Mouse (Mus musculus) MEL (cell line): ENCODE measurements around the gene Gpt2. TPM values are rescaled to one million over a fixed set of nuclear protein-coding genes. Genes with fewer than 3 reads are reported as not detected.

Source experiments
- DNase-seq: peaks from one replicate; pipeline ENCODE4 v3.0.0; 2011; ENCODE audit warnings: low read depth, low spot score
- H3K27ac ChIP-seq: 2 replicates; pipeline ENCODE4 v1.5.1; 2012; ENCODE audit warnings: low read depth, mild to moderate bottlenecking, control low read depth, low read length, moderate library complexity; ENCODE audit not compliant: control insufficient read depth
- H3K27me3 ChIP-seq, 2 experiments: fragments of 150-350 bp in 1 of 2; sonication (generic) in 1 of 2; 2 replicates each; pipeline ENCODE4 v1.6.1; 2012; ENCODE audit warnings: low read length in 2 of 2, mild to moderate bottlenecking in 2 of 2, improper control_type of control experiment in 1 of 2, moderate library complexity in 1 of 2; ENCODE audit not compliant: insufficient read depth in 2 of 2, control insufficient read depth in 1 of 2
- H3K36me3 ChIP-seq, 2 experiments: 2 replicates each; pipeline ENCODE4 v1.6.1; 2012 to 2014; ENCODE audit warnings: low read length in 2 of 2, improper control_type of control experiment in 1 of 2, inconsistent platforms in 1 of 2, mild to moderate bottlenecking in 1 of 2; ENCODE audit not compliant: insufficient read depth in 2 of 2, control insufficient read depth in 1 of 2
- H3K4me1 ChIP-seq, 2 experiments: fragments of 150-350 bp in 1 of 2; sonication (generic) in 1 of 2; 2 replicates each; pipeline ENCODE4 v1.6.1; 2012; ENCODE audit warnings: low read length in 2 of 2, improper control_type of control experiment in 1 of 2, mild to moderate bottlenecking in 1 of 2; ENCODE audit not compliant: insufficient read depth in 2 of 2, control insufficient read depth in 1 of 2
- H3K4me3 ChIP-seq, 2 experiments: fragments of 150-350 bp in 1 of 2; sonication (generic) in 1 of 2; 2 replicates each; pipeline ENCODE4 v1.5.1; 2012; ENCODE audit warnings: low read depth in 2 of 2, low read length in 2 of 2, mild to moderate bottlenecking in 2 of 2, moderate library complexity in 2 of 2, control low read depth in 1 of 2, improper control_type of control experiment in 1 of 2; ENCODE audit not compliant: control insufficient read depth in 1 of 2, insufficient read depth in 1 of 2
- H3K79me2 ChIP-seq: 2 replicates; pipeline ENCODE4 v1.6.1; 2012; ENCODE audit warnings: mild to moderate bottlenecking, low read length, moderate library complexity; ENCODE audit not compliant: control insufficient read depth, poor library complexity, insufficient read depth
- H3K9ac ChIP-seq: 2 replicates; pipeline ENCODE4 v1.6.1; 2012; ENCODE audit warnings: low read depth, mild to moderate bottlenecking, control low read depth, low read length, moderate library complexity; ENCODE audit not compliant: control insufficient read depth, poor library complexity, severe bottlenecking
- H3K9me3 ChIP-seq: fragments of 150-350 bp; sonication (generic); replicated peaks from 2 replicates; pipeline ENCODE4 v1.6.1; 2012; ENCODE audit warnings: mild to moderate bottlenecking, low read length, improper control_type of control experiment, moderate library complexity; ENCODE audit not compliant: insufficient read depth
- CHD2 ChIP-seq: IDR thresholded peaks from 2 replicates; pipeline ENCODE4 v1.6.1; 2011; ENCODE audit warnings: low read length, improper control_type of control experiment
- ELF1 ChIP-seq: IDR thresholded peaks from 2 replicates; pipeline ENCODE4 v1.6.1; 2014; ENCODE audit warnings: low read depth, mild to moderate bottlenecking, inconsistent platforms, low read length, improper control_type of control experiment, moderate library complexity
- EP300 ChIP-seq, 2 experiments: IDR thresholded peaks; 2 replicates each; pipeline ENCODE4 v1.6.1; 2011; ENCODE audit warnings: improper control_type of control experiment in 2 of 2, low read length in 2 of 2, low read depth in 1 of 2, mild to moderate bottlenecking in 1 of 2
- GATA1 ChIP-seq: IDR thresholded peaks from 2 replicates; pipeline ENCODE4 v1.6.1; 2011; ENCODE audit warnings: low read depth, low read length, improper control_type of control experiment
- JUND ChIP-seq: IDR thresholded peaks from 2 replicates; pipeline ENCODE4 v1.6.1; 2011; ENCODE audit warnings: low read depth, mild to moderate bottlenecking, improper control_type of control experiment, low read length
- KAT2A ChIP-seq: conservative IDR thresholded peaks from 2 replicates; pipeline ENCODE4 v1.6.1; 2012; ENCODE audit warnings: low read depth, low read length, improper control_type of control experiment, inconsistent platforms
- MAX ChIP-seq: IDR thresholded peaks from 2 replicates; pipeline ENCODE4 v1.6.1; 2011; ENCODE audit warnings: low read length, improper control_type of control experiment
- MYB ChIP-seq: IDR thresholded peaks from 2 replicates; pipeline ENCODE4 v1.6.1; 2011; ENCODE audit warnings: mild to moderate bottlenecking, low read depth, low read length, improper control_type of control experiment
- NELFE ChIP-seq: IDR thresholded peaks from 2 replicates; pipeline ENCODE4 v1.6.1; 2011; ENCODE audit warnings: low read depth, low read length, improper control_type of control experiment
- NRF1 ChIP-seq: IDR thresholded peaks from 2 replicates; pipeline ENCODE4 v1.6.1; 2014; ENCODE audit warnings: low read depth, mild to moderate bottlenecking, inconsistent platforms, low read length, improper control_type of control experiment, moderate library complexity; ENCODE audit not compliant: poor library complexity, insufficient read depth, severe bottlenecking
- POLR2AphosphoS2 ChIP-seq: IDR thresholded peaks from 2 replicates; pipeline ENCODE4 v1.6.1; 2011; ENCODE audit warnings: low read length, improper control_type of control experiment
- SIN3A ChIP-seq: IDR thresholded peaks from 2 replicates; pipeline ENCODE4 v1.6.1; 2012; ENCODE audit warnings: low read length, improper control_type of control experiment, inconsistent platforms
- TAL1 ChIP-seq: IDR thresholded peaks from 2 replicates; pipeline ENCODE4 v1.6.1; 2012; ENCODE audit warnings: mild to moderate bottlenecking, inconsistent platforms, low read length, moderate library complexity, mixed read lengths
- TBP ChIP-seq: IDR thresholded peaks from 2 replicates; pipeline ENCODE4 v1.8.0; 2011; ENCODE audit warnings: low read depth, low read length, improper control_type of control experiment
- TCF12 ChIP-seq: IDR thresholded peaks from 2 replicates; pipeline ENCODE4 v1.6.1; 2014; ENCODE audit warnings: low read depth, mild to moderate bottlenecking, inconsistent platforms, low read length, improper control_type of control experiment, moderate library complexity
- USF1 ChIP-seq: IDR thresholded peaks from 2 replicates; pipeline ENCODE4 v1.6.1; 2014; ENCODE audit warnings: low read depth, mild to moderate bottlenecking, inconsistent platforms, low read length, improper control_type of control experiment, moderate library complexity
- ZKSCAN1 ChIP-seq: IDR thresholded peaks from 2 replicates; pipeline ENCODE4 v1.6.1; 2012; ENCODE audit warnings: low read depth, mild to moderate bottlenecking, inconsistent platforms, low read length, improper control_type of control experiment, moderate library complexity
- ZMIZ1 ChIP-seq: IDR thresholded peaks from 2 replicates; pipeline ENCODE4 v1.6.1; 2012; ENCODE audit warnings: low read depth, mild to moderate bottlenecking, inconsistent platforms, low read length, improper control_type of control experiment, moderate library complexity
- polyA plus RNA-seq, 2 experiments: library from polyadenylated mRNA; stranded (reverse) in 1 of 2; unstranded in 1 of 2; fragments of >175 nt in 1 of 2; fragments of >200 nt in 1 of 2; gene quantifications; 2 replicates each; pipeline versions ENCODE4 v1.2.1 to v1.2.4; 2012; ENCODE audit warnings: low replicate concordance in 2 of 2, low read depth in 1 of 2; ENCODE audit not compliant: insufficient read length in 2 of 2, insufficient read depth in 1 of 2, missing spikeins in 1 of 2
- total RNA-seq: library from RNA; depleted of rRNA; stranded (reverse); fragments of 300-350 nt; gene quantifications from 2 replicates; pipeline ENCODE4 v1.2.3, GENCODE M21; 2012

Gpt2 gene
- total and polyA plus RNA-seq, 3 experiments = 10.2 to 25.3 TPM; not detected in 1

GRCm38 (mm10) chr8:85492125-85492875, at the start of gene Gpt2 (continued):
- TF ChIP-seq KAT2A = peak; percentile 88
- TF ChIP-seq SIN3A = peak; percentile 86
- TF ChIP-seq GATA1 = no peak
- TF ChIP-seq MYB = no peak
- TF ChIP-seq MAX = peak; percentile 60; the same call in 1 of the 2 replicates

GRCm38 (mm10) chr8:85444092-85444491, 48.3 kb upstream of the Gpt2 start:
- no peak overlapping the region for H3K9ac ChIP-seq
- DNase-seq = no peak
- H3K79me2 ChIP-seq = no peaks in the 10 kb centered on the region
- H3K27me3 ChIP-seq = no peaks in the 10 kb centered on the region
- no peaks in the 10 kb centered on the region for H3K9me3 ChIP-seq
- TF ChIP-seq EP300 (IDR thresholded peaks at IDR 0.05; ENCODE audit: low read depth in 1 of 2, low read length in 2 of 2) (no peak), ZKSCAN1 (no peak), JUND (no peak), NRF1 (no peak), USF1 (no peak), ZMIZ1 (no peak), POLR2AphosphoS2 (no peak), GATA1 (no peak), NELFE (no peak), CHD2 (no peak), TBP (no peak), TAL1 (no peak), ELF1 (no peak)
- no peak overlapping the region for H3K4me3 ChIP-seq
- H3K36me3 ChIP-seq = no peaks in the 10 kb centered on the region
- no peak overlapping the region for H3K27ac ChIP-seq
- H3K4me1 ChIP-seq = peaks cover 0 to 2% of the 10 kb centered on the region in 2 experiments; a peak in 1 of 4 replicates

DNA sequence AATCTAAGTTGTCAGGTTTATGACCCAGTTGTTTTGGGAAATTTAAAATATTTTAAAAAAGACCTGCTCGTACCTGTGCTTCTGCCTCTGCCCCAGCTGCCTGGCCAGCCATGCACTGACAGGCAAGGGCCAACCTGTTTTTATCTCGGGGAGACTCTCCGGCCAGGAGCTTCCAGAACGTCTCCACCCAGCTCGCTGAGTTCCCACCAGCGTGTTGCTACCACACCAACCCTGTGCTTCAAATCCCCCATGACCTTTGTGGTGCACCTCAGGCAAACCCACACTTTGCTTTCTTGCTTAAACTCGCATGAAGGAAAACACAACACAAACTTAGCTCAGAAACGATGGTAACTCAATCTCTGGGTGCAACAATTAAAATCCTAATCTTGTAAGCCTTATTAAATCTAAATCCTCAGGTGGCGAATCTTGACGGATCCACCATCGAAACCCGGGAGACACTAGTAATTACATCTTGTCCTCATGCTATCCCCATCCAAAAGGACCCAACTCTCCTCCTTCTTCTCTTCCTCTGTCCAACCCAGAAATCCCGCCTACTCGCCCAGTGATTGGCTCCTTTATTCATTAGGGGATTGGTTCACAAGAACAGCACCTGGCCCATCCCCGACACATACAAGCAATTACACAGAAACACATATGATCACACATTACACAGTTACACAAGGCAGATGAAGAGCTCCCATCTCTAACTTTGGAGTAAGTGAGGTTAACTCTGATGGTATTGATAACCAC, 46.3 kb upstream of the Gpt2 start:
- no peaks in the 10 kb centered on the region for H3K36me3 ChIP-seq
- DNase-seq = no peak
- no peaks in the 10 kb centered on the region for H3K79me2 ChIP-seq
- TF ChIP-seq TAL1 (no peak), TCF12 (no peak), NRF1 (no peak)
- H3K9ac ChIP-seq = no peak overlapping the region
- no peaks in the 10 kb centered on the region for H3K27me3 ChIP-seq
- H3K4me3 ChIP-seq = no peak overlapping the region
- H3K4me1 ChIP-seq = no peaks in the 10 kb centered on the region
- H3K27ac ChIP-seq = no peak overlapping the region
- no peaks in the 10 kb centered on the region for H3K9me3 ChIP-seq
